Mouse (Mus musculus) liver, embryonic 11.5 days (tissue): ENCODE measurements at regions not wholly inside any gene's neighbourhood (a gene's known extent, or its start where the extent isn't known, plus 50 kb on each side); places are given as distances from the start of the nearest gene placed in this dataset.

Source experiments
- ATAC-seq: fragments of 200-750 bp; cut with Nextera tagmentation; replicated peaks from 2 replicates; pipeline ENCODE4 v1.8.0; 2017; ENCODE audit warnings: moderate number of reproducible peaks, mild to moderate bottlenecking, moderate TSS enrichment, moderate library complexity; ENCODE audit not compliant: low FRiP score
- DNase-seq: peaks from one replicate; pipeline ENCODE4 v3.0.0-alpha.2; 2017; ENCODE audit warnings: low spot score
- H3K27ac ChIP-seq: fragments of 300-500 bp; sonication (generic); 2 replicates; pipeline ENCODE4 v1.5.1; 2014; ENCODE audit warnings: mild to moderate bottlenecking, low read depth, low read length, control low read depth
- H3K27me3 ChIP-seq: fragments of 300-500 bp; sonication (generic); replicated peaks from 2 replicates; pipeline ENCODE4 v1.6.1; 2014; ENCODE audit warnings: low read length, mixed read lengths; ENCODE audit not compliant: control insufficient read depth, insufficient read depth
- H3K36me3 ChIP-seq: fragments of 300-500 bp; sonication (generic); 2 replicates; pipeline ENCODE4 v1.6.1; 2014; ENCODE audit warnings: mild to moderate bottlenecking, low read length, moderate library complexity, mixed read lengths; ENCODE audit not compliant: control insufficient read depth, insufficient read depth
- H3K4me1 ChIP-seq: fragments of 300-500 bp; sonication (generic); replicated peaks from 2 replicates; pipeline ENCODE4 v1.6.1; 2014; ENCODE audit warnings: low read length, mixed read lengths; ENCODE audit not compliant: control insufficient read depth, insufficient read depth
- H3K4me2 ChIP-seq: fragments of 300-500 bp; sonication (generic); 2 replicates; pipeline ENCODE4 v1.6.1; 2014; ENCODE audit warnings: mild to moderate bottlenecking, control low read depth, moderate library complexity
- H3K4me3 ChIP-seq: fragments of 300-500 bp; sonication (generic); 2 replicates; pipeline ENCODE4 v1.5.1; 2014; ENCODE audit warnings: low read depth, low read length, control low read depth
- H3K9ac ChIP-seq: fragments of 300-500 bp; sonication (generic); 2 replicates; pipeline ENCODE4 v1.6.1; 2014; ENCODE audit warnings: low read depth, low read length, control low read depth
- H3K9me3 ChIP-seq: fragments of 300-500 bp; sonication (generic); 2 replicates; pipeline ENCODE4 v1.6.1; 2016; ENCODE audit warnings: low read length, inconsistent platforms, mixed read lengths; ENCODE audit not compliant: control insufficient read depth
- WGBS: fragments of 180-500 bp; shearing (Covaris S2); extraction: QIAGEN DNeasy Blood & Tissue Kit; methylation state at CpG from one replicate; pipeline ENCODE4 v1.1.7; 2014; 5-methylcytosine and 5-hydroxymethylcytosine counted together

DNA sequence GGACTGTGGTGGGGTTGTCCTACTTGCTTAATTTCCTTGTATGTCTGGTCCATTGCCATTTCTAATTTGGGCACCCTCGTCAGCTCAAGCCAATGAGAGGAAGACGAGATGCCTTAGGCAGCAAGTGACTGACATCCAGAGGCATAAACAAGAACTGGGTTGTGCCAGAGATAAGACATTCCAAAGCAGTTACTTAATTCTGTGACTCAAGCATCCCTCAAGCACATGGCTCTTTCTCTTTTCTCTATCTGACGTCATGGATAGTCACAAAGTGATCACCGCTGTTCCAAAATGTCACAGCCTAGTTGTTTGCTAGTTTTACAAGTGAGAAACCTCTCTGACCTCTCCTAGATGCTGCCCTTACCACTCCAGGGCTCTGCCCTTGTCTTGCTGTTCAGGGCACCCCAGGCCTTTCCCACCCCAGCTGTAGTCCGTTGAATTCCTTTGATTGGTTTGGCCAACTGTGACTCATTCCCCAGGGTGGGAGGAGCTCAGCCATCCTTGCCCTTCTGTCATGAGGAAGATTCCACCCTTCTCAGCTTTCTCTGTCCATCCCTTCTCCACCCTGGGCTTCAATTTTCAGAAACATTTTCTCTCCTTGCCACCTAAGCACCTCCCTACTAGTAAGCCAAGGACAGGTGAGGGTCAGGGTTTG, 78.9 kb downstream of the Chst1 start:
- ATAC-seq (no peak), DNase-seq (no peak)
- peaks cover 5% of the 10 kb centered on the region for H3K27me3 ChIP-seq
- peaks cover 13% of the 10 kb centered on the region for H3K4me1 ChIP-seq
- no peak overlapping the region for H3K4me3 ChIP-seq
- H3K36me3 ChIP-seq = no peaks in the 10 kb centered on the region
- no peak overlapping the region for H3K4me2 ChIP-seq
- H3K9ac ChIP-seq = no peak overlapping the region
- WGBS = 49% methylated on average over 5 of the region's 5 CpGs
- no peaks in the 10 kb centered on the region for H3K9me3 ChIP-seq
- H3K27ac ChIP-seq = no peak overlapping the region

DNA sequence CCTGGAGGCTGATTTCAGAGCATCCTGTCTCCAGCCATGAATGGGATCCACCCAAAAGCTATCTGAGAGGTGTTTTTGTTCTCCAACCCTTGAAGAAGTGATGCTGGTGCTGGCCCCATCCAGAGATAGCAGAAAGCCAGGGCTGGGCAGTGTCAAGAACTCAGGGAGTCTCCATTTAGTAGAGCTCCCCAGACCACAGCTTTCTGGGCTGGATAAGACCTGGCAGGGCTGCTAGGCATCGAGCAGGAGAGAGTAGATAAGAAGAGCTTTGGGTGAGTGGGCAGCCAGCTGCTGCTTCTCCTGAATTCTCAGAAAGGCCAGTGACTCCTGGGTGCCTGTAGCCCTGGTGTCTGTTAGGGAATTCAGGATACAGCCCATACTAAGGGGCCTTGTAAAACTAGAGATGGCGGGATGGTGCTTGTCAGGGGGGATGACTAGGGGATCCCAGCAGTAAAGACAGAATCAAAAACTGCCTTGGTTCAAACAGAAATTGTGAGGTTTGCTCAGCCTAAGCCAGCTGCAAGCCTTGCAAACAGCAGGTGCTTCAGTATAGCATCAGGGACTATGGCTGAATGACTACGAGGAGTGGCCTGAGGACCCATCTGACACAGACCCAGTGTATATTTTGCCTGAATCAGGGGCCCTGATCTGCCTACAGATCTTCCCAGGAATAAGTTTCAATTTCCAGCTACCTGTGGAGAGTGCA, 79.6 kb downstream of the Chst1 start:
- Histone ChIP-seq H3K4me3 (no peak overlapping the region), H3K4me1 (peaks cover 13% of the 10 kb centered on the region), H3K9ac (no peak overlapping the region), H3K4me2 (no peak overlapping the region), H3K36me3 (no peaks in the 10 kb centered on the region), H3K27ac (no peak overlapping the region), H3K27me3 (peaks cover 5% of the 10 kb centered on the region), H3K9me3 (no peaks in the 10 kb centered on the region)
- ATAC-seq = peak; percentile 91
- DNase-seq = no peak
- 61% methylated on average over 3 of the region's 3 CpGs for WGBS

DNA sequence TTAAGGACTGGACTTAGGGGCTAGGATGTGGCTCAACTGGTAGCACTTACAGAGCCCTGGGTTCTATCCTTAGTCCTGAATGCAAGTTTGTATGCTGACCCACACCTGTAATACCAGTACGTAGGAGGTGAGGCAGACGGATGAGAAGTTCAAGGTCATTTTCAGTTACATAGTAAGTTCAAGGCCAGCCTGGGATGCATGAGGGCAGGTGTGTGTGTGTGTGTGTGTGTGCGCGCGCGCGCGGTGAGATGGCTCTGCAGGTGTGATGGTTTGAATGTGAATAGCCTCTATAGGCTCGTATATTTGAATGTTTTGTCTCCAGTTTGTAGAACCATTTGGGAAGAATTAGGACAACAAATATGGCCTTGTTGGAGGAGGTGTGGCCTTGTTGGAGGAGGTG, 82.7 kb downstream of the Chst1 start:
- Histone ChIP-seq H3K9me3 (no peaks in the 10 kb centered on the region), H3K27ac (no peak overlapping the region), H3K9ac (no peak overlapping the region), H3K36me3 (no peaks in the 10 kb centered on the region), H3K27me3 (no peaks in the 10 kb centered on the region), H3K4me2 (no peak overlapping the region), H3K4me3 (no peak overlapping the region), H3K4me1 (peaks cover 13% of the 10 kb centered on the region)
- ATAC-seq (no peak), DNase-seq (no peak)
- 93% methylated on average over 9 of the region's 9 CpGs for WGBS

DNA sequence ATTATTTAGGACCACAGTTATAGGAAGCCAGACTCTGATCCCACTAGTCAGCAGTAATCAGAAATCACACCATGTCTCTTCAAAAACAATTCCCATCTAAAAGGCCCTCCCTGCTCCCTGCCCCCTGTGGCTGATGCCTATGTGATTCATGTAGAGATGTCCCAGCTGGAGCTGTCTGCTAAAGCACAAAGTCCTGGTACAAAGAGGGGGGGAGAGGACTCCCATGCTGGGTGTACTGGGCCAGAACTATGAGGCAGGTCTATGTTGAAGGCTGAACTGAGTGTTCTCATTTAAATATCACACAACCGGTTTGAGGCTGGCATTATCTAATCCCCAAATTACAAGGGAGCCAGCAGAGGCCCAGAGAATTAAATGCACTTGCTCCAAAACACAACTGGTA, 88.2 kb downstream of the Chst1 start:
- Histone ChIP-seq H3K27me3 (no peaks in the 10 kb centered on the region), H3K4me1 (no peaks in the 10 kb centered on the region), H3K4me3 (no peak overlapping the region), H3K4me2 (no peak overlapping the region), H3K27ac (no peak overlapping the region), H3K9ac (no peak overlapping the region), H3K36me3 (no peaks in the 10 kb centered on the region), H3K9me3 (no peaks in the 10 kb centered on the region)
- 45% methylated on average over 1 of the region's 1 CpGs for WGBS
- ATAC-seq (no peak), DNase-seq (no peak)

DNA sequence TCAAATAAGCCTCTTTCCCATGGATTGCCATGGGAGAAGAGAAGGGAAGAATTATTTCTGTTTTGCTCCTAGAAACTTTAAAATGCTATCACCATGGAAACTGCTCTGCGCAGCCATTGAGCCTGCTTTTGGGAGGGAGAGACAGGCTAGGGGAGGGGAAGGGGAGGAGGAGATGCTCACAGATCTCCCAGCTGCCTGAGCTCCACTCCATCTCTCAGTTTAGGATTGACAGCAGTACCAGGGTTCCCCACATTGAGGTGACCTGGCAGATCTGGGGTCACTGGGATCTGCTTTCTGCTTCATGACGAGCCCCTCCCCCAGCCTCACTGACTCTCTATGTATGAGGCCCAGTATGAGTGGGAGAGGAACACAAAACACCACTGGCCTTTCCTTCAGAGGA, 89.7 kb downstream of the Chst1 start:
- no peaks in the 10 kb centered on the region for H3K36me3 ChIP-seq
- no peak overlapping the region for H3K27ac ChIP-seq
- no peaks in the 10 kb centered on the region for H3K27me3 ChIP-seq
- DNase-seq (no peak), ATAC-seq (no peak)
- H3K4me1 ChIP-seq = no peaks in the 10 kb centered on the region
- WGBS = 46% methylated on average over 2 of the region's 2 CpGs
- no peaks in the 10 kb centered on the region for H3K9me3 ChIP-seq
- H3K9ac ChIP-seq = no peak overlapping the region
- no peak overlapping the region for H3K4me3 ChIP-seq
- H3K4me2 ChIP-seq = no peak overlapping the region

DNA sequence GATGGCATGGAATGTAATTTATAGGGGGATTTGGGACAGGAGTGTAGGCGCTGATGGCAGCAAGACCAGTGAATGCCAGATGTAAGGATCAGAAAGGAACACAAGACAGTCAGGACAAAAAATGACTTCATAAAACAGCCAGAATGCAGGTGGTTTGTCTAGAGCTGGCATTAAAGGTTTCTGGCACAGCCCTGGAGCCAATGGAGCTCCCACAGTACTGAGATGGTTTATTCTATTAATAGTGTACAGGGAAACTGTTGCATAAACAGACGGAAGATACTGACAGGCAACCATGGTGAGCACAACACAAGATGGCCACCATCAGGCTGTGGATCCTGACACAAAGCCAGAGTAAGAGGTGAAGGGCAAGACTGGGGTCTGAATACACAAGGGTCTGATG, 90.8 kb downstream of the Chst1 start:
- H3K9ac ChIP-seq = no peak overlapping the region
- DNase-seq (no peak), ATAC-seq (no peak)
- H3K4me1 ChIP-seq = no peaks in the 10 kb centered on the region
- no peak overlapping the region for H3K27ac ChIP-seq
- WGBS = 87% methylated on average over 2 of the region's 2 CpGs
- no peaks in the 10 kb centered on the region for H3K36me3 ChIP-seq
- no peaks in the 10 kb centered on the region for H3K9me3 ChIP-seq
- no peaks in the 10 kb centered on the region for H3K27me3 ChIP-seq
- H3K4me2 ChIP-seq = no peak overlapping the region
- no peak overlapping the region for H3K4me3 ChIP-seq

DNA sequence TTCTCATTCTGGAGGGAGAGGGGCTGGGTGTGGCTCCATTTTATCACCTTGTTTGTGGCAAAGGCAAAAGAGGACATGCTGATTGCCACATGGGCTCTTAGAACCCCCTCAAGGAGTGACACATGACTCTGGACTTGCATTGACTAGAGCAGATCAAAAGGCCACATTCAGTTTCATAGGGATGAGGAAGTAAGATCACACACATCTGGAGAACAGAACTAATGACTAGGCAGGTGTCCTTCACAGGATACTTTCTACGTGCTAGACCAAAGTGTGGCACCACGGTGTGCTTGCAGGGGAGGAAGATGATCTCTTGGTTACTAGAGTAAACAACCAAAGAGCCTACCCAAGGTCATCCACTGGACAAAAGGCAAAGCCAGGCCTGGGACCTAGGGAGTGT, 91.9 kb downstream of the Chst1 start:
- 63% methylated on average over 2 of the region's 2 CpGs for WGBS
- Histone ChIP-seq H3K27ac (no peak overlapping the region), H3K4me3 (no peak overlapping the region), H3K9me3 (no peaks in the 10 kb centered on the region), H3K36me3 (no peaks in the 10 kb centered on the region), H3K27me3 (no peaks in the 10 kb centered on the region), H3K4me1 (no peaks in the 10 kb centered on the region), H3K9ac (no peak overlapping the region), H3K4me2 (no peak overlapping the region)
- DNase-seq (no peak), ATAC-seq (no peak)

DNA sequence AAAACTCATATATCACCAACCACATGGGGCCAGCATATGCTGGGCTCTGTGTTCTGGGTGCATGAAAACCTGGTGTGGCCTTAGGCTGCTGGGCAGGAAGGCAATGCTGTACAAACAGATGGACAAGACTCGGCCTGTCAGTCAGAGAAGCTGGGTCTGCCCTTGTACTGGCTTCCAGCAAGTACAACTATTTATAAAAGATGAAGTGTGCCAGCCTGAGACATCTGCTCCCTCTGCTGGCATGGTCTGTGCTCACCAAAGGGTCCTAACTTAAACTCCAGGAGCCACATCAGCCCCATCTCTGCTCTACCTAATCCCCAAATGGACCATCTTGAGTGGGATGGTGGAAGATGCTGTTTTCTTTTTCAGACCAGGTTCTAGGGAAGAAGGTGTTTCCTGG, 93.1 kb downstream of the Chst1 start:
- ATAC-seq (no peak), DNase-seq (no peak)
- no peaks in the 10 kb centered on the region for H3K27me3 ChIP-seq
- no peak overlapping the region for H3K27ac ChIP-seq
- H3K4me2 ChIP-seq = no peak overlapping the region
- no peaks in the 10 kb centered on the region for H3K9me3 ChIP-seq
- H3K4me3 ChIP-seq = no peak overlapping the region
- H3K9ac ChIP-seq = no peak overlapping the region
- 81% methylated on average over 1 of the region's 1 CpGs for WGBS
- H3K36me3 ChIP-seq = no peaks in the 10 kb centered on the region
- no peaks in the 10 kb centered on the region for H3K4me1 ChIP-seq

DNA sequence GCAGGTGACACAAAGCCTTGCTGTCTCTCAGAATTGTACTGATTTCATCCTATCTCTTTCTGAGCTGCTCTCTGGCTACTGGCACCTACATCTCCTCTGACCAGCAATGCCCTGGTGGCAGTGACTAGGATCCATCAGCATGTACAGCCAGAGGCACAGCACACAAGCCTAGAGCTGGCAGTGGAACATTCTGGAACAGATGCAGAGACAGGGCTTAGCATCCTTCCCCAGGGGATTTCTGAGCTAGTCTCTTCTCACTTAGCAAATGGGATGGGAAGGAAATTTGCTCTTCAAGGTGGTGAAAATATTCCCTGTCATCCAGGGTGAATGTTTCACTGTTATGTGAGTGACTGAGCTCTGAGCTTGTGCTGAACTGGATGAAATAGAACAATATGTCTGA, 93.5 kb downstream of the Chst1 start:
- H3K36me3 ChIP-seq = no peaks in the 10 kb centered on the region
- no peak overlapping the region for H3K4me3 ChIP-seq
- no peaks in the 10 kb centered on the region for H3K27me3 ChIP-seq
- H3K9me3 ChIP-seq = no peaks in the 10 kb centered on the region
- H3K27ac ChIP-seq = no peak overlapping the region
- H3K4me1 ChIP-seq = no peaks in the 10 kb centered on the region
- no peak for ATAC-seq
- H3K4me2 ChIP-seq = no peak overlapping the region
- no peak for DNase-seq
- no peak overlapping the region for H3K9ac ChIP-seq
